Mouse (Mus musculus) liver, embryonic 16.5 days (tissue): ENCODE results near the gene Cwc25. TPM values are rescaled to one million over a fixed set of nuclear protein-coding genes. Genes with fewer than 3 reads are reported as not detected.

ENCODE experiments used
- ATAC-seq: fragments of 200-750 bp; cut with Nextera tagmentation; 2 replicates; pipeline ENCODE4 v1.8.0; 2017; ENCODE audit warnings: low read depth, mild to moderate bottlenecking, moderate number of reproducible peaks, moderate library complexity
- H3K27ac ChIP-seq: fragments of 300-500 bp; sonication (generic); 2 replicates; pipeline ENCODE4 v1.5.1; 2014; ENCODE audit warnings: mild to moderate bottlenecking, low read length
- H3K27me3 ChIP-seq: fragments of 300-500 bp; sonication (generic); 2 replicates; pipeline ENCODE4 v1.6.1; 2014; ENCODE audit warnings: low read depth, low read length, mixed read lengths; ENCODE audit not compliant: control insufficient read depth, insufficient read depth
- H3K36me3 ChIP-seq: fragments of 300-500 bp; sonication (generic); 2 replicates; pipeline ENCODE4 v1.6.1; 2014; ENCODE audit warnings: mild to moderate bottlenecking; ENCODE audit not compliant: control insufficient read depth, insufficient read depth
- H3K4me1 ChIP-seq: fragments of 300-500 bp; sonication (generic); 2 replicates; pipeline ENCODE4 v1.6.1; 2014; ENCODE audit warnings: low read depth, low read length, mixed read lengths; ENCODE audit not compliant: control insufficient read depth
- H3K4me2 ChIP-seq: fragments of 300-500 bp; sonication (generic); 2 replicates; pipeline ENCODE4 v1.6.1; 2014; ENCODE audit warnings: low read depth, low read length, mixed read lengths
- H3K4me3 ChIP-seq: fragments of 300-500 bp; sonication (generic); 2 replicates; pipeline ENCODE4 v1.5.1; 2014; ENCODE audit warnings: low read depth, mild to moderate bottlenecking, low read length
- H3K9ac ChIP-seq: fragments of 300-500 bp; sonication (generic); 2 replicates; pipeline ENCODE4 v1.6.1; 2014; ENCODE audit warnings: low read depth, low read length
- H3K9me3 ChIP-seq: fragments of 300-500 bp; sonication (generic); replicated peaks from 2 replicates; pipeline ENCODE4 v1.6.1; 2016; ENCODE audit warnings: low read length; ENCODE audit not compliant: control insufficient read depth
- WGBS: fragments of 180-500 bp; shearing (Covaris S2); extraction: QIAGEN DNeasy Blood & Tissue Kit; methylation state at CpG from one replicate; pipeline ENCODE4 v1.1.7; 2014; ENCODE audit not compliant: insufficient replicate concordance; 5-methylcytosine and 5-hydroxymethylcytosine counted together
- polyA plus RNA-seq: library from polyadenylated mRNA; unstranded; fragments of >200 nt; fragmentation: Nextera tagmentation; extraction: Ambion mirVana; gene quantifications from 2 replicates; pipeline ENCODE4 v1.2.1, GENCODE M21; 2015

The Cwc25 gene
- polyA plus RNA-seq, 1 experiment from 2014 or later, result 5.4 TPM

DNA sequence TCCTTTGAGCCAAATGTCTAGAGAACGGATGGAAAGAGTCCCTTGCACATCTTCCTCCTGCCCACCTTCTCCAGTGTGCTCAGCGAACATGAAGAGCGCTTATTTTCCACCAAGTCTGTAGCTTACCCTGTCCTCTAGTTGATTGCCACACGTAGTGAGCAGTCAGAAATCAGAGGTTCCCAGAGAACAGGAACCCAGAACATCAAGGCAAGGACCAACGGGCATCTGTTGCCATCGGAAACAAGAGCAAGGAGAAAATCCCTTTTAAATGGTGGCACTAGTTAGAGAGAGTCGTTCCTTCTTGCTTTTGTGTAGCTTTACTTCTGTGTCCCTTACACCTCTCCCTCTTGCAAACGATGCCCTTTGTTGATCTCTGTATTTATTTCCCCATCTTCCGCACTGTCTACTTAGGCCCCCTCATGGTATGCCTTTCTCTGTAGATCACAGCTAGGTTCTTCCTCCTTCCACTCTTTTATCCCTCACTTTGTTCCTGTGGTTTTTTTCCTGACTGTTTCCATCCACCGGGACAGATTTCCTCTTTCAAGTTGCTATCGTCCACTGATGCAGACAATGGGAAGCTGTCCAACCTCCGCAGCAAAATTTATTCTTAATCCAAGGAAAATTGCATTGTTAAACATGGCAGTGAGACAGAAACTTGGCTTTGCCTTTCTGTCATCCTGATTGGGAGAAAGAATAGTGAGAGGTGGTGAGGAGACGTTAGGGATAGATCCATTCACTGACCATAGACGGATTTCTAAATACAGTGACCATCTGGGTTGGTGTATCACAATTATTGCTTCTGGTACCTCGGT lies 64.6 kb downstream of the Cwc25 start:
- H3K36me3 ChIP-seq, result peaks cover 1% of the 10 kb centered on the region
- H3K9me3 ChIP-seq, result no peaks in the 10 kb centered on the region
- H3K9ac ChIP-seq, result no peak overlapping the region

DNA sequence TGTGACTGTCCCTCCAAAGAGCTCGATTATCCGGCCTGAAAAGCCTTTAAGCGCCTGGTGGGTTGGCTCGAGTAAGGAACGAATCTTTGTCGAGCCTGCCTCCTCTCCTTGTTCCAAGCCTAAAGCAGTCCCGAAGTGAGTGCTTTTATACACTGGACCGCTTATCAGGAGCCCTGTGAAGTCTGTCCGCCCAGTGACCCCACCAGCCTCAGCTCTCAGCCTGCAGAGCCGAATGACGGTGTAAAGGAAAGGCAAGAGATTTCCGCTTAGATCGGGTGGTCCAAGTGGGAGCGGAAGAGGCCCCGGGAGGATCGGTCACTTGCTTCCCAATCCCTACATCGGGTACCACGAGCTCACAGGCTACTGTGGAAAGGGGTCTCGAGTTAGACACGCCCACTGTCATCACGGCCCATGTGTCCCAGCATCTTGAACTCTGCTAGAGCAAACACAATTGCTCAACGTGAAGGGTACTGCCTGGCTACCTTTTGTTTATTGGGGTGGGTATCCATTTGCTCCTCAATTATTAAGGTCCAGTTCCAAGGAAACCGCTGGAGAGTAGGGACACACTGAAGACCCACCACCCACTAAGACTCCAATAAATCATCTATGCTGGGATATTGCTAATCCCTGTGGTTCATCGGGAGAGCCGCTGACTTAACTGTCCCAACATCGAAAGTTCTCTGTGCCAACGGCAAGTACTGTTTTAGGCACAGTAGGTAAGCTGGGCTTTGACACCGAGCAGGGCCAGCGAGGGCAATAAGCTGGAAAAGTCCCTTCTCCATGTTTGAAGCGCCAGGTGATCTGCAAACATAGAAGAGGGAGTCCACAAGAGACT lies 65.4 kb downstream of the Cwc25 start:
- peak overlapping the region; percentile 12 for H3K9ac ChIP-seq
- peak overlapping the region; percentile 70 for H3K4me2 ChIP-seq
- H3K4me3 ChIP-seq, result peak overlapping the region; percentile 65
- no peaks in the 10 kb centered on the region for H3K9me3 ChIP-seq
- H3K36me3 ChIP-seq, result no peaks in the 10 kb centered on the region
- H3K27ac ChIP-seq, result no peak overlapping the region
- peaks cover 17% of the 10 kb centered on the region for H3K4me1 ChIP-seq
- ATAC-seq, result no peak
- 15% methylated on average over 30 of the region's 30 CpGs for WGBS
- H3K27me3 ChIP-seq, result peaks cover 46% of the 10 kb centered on the region

More for the DNA sequence above, 64.6 kb downstream of the Cwc25 start:
- no peak for ATAC-seq
- Histone ChIP-seq H3K27ac (no peak overlapping the region), H3K4me3 (peak overlapping the region; percentile 87), H3K4me1 (peaks cover 17% of the 10 kb centered on the region), H3K4me2 (peak overlapping the region; percentile 70), H3K27me3 (peaks cover 46% of the 10 kb centered on the region)
- WGBS, result 37% methylated on average over 15 of the region's 15 CpGs

DNA sequence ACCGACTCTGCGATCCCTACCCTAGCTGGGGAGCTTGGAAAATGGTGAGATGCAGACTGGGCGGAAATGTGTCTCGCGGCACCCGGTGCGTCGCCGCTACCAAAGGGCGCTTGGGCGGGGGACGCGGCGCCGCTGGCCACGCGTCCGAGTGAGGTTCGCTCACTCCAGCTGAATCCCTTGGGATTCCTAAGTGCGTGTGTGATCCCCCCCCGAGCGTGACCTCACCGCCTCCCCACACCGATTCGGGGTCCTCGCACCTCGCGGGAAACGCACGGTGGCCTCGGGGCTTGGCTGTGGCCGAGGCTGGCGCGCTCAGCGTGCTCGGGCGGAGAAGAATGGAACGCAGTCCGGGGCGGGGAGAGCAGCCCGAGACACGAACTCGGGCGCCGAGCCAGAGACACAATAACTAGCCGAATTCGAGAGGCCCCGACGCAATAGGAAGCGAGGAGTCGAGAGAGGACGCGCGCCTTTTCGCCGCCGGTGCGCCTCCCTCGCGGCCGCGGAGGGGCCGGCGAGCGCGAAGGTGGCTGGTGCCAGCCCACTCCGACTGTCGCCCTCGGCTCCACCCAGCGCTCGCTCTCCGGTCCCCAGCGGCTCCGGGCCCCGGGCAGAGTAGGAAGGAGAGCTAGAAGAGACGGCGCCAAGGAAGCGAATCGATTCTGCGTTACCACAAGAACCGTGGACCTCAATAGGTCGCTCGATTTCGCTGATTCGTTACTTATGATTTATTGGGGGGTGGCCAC lies 66.2 kb downstream of the Cwc25 start, which contains the start of gene Pcgf2:
TSS of gene Pcgf2 (minus strand) at position 495 of the 743 bp plus-strand sequence.
- under 1% methylated on average over 85 of the region's 85 CpGs for WGBS
- Histone ChIP-seq H3K27ac (peak within 1 kb of the TSS; percentile 61), H3K9ac (peak within 1 kb of the TSS; percentile 56), H3K4me3 (peak within 1 kb of the TSS; percentile 65), H3K27me3 (peaks cover 46% of the 10 kb centered on the region), H3K4me2 (peak within 1 kb of the TSS; percentile 70), H3K9me3 (no peaks in the 10 kb centered on the region), H3K4me1 (peaks cover 17% of the 10 kb centered on the region), H3K36me3 (no peaks in the 10 kb centered on the region)
- no peak for ATAC-seq

DNA sequence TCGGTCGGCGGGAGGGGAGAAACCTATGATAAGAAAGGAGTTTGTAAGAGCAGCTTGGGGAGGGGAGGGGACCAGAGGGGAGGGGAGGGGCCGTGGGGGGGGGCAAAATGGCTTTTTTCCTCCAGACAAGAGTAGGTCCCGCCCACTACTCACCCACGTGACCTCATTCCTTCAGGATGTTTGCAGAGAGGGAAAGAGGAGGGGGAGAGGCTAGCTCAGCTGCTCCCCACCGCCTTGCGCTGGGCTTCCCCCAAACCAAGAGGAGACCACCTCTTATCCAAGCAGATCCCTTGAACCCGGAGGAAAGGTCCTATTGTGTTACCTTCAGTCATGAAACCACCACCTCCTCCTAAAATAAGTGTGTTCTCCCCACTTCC lies 66.7 kb downstream of the Cwc25 start:
- H3K4me1 ChIP-seq, result peaks cover 15% of the 10 kb centered on the region
- H3K27me3 ChIP-seq, result peaks cover 46% of the 10 kb centered on the region
- peak overlapping the region; percentile 61; the same call in 1 of the 2 replicates for H3K27ac ChIP-seq

DNA sequence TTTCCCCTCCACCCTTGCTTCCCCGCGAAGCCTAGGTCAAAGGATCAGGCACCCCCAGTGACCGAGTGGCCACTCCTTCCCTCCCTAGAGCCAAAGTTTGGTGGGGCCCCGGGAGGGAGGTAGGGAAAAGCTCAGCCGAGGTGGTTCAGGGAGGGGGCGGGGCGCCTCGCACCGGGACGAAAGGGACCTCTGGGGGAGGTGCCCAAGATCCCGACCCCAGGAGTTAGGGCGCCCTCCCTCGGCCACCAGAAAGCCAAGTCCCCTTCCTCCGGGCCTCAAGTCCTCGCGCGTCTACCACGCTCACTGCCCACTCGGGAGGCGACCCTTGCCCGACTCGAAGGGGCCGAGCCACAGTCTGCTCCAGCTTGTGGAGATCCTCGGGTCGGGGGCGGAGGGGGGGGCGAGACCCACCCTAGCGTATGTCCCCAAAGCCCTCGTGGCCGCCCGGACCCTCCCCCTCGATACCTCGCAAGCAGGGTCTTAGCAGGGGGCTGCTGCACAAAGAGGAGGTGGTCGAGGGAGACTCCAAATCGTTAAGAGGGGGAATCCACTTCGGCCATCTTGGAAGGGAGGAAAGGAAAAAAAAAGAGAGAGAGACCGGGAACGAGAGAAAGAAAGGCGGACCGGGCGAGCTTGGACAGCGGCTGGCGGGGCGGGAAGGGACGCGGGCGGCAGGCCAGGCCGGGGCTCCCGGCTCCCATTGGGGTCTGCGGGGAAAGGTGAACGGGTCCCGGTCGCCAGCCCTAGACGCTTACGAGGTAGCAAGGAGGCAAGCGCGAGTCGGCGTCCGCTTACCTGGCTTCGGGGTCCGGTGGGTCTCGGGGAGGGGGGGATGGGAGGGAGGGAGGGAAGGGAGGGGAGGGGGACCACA lies 67.4 kb downstream of the Cwc25 start:
- Histone ChIP-seq H3K4me3 (peak overlapping the region; percentile 65), H3K27ac (no peak overlapping the region), H3K9ac (peak overlapping the region; percentile 56), H3K4me2 (peak overlapping the region; percentile 70), H3K9me3 (no peaks in the 10 kb centered on the region), H3K27me3 (peaks cover 46% of the 10 kb centered on the region), H3K4me1 (peaks cover 11% of the 10 kb centered on the region), H3K36me3 (no peaks in the 10 kb centered on the region)
- ATAC-seq, result no peak
- WGBS, result under 1% methylated on average over 61 of the region's 63 CpGs

More for the DNA sequence above, 66.7 kb downstream of the Cwc25 start:
- peak overlapping the region; percentile 56 for H3K9ac ChIP-seq
- peak overlapping the region; percentile 65 for H3K4me3 ChIP-seq
- no peaks in the 10 kb centered on the region for H3K9me3 ChIP-seq
- WGBS, result 0% methylated on average over 9 of the region's 9 CpGs
- no peaks in the 10 kb centered on the region for H3K36me3 ChIP-seq
- peak overlapping the region; percentile 70 for H3K4me2 ChIP-seq
- no peak for ATAC-seq

DNA sequence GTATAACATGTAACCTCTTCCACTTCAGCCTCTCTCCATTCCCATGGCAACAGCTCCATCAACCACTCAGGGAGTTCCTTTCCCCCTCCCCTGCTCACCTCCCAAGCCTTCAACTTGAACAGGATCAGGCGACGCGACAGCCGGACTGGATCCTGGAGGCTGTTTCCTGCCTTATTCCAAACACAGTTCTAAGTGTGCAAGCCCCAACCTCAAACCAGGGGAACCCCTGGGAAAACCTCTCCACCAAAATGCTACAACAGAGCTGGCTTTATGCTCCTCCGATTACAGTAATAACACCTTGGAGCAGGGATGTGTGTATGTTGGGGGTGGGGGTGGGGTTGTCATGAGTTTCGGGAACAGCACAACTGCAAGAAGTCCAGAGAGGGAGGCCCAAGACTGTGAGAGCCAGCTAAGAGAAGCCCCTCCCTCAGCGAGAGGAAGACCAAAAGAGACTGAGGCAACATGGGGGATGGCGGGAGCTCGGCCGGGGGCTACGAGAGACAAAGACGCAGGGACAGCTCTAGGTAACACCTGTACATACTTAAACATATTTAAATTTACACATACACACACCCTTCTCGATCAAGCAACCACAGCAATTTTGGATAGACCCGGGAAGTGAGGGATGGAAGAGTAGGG lies 68.3 kb downstream of the Cwc25 start:
- no peaks in the 10 kb centered on the region for H3K36me3 ChIP-seq
- H3K9me3 ChIP-seq, result no peaks in the 10 kb centered on the region
- peak overlapping the region; percentile 65 for H3K4me3 ChIP-seq
- peaks cover 46% of the 10 kb centered on the region for H3K27me3 ChIP-seq
- ATAC-seq, result no peak
- H3K4me2 ChIP-seq, result peak overlapping the region; percentile 70
- H3K4me1 ChIP-seq, result peaks cover 8% of the 10 kb centered on the region
- WGBS, result 27% methylated on average over 14 of the region's 14 CpGs
- H3K27ac ChIP-seq, result no peak overlapping the region
- 0 out of 2 replicates have a peak overlapping the region, but pooled peaks have one; percentile 0 for H3K9ac ChIP-seq

DNA sequence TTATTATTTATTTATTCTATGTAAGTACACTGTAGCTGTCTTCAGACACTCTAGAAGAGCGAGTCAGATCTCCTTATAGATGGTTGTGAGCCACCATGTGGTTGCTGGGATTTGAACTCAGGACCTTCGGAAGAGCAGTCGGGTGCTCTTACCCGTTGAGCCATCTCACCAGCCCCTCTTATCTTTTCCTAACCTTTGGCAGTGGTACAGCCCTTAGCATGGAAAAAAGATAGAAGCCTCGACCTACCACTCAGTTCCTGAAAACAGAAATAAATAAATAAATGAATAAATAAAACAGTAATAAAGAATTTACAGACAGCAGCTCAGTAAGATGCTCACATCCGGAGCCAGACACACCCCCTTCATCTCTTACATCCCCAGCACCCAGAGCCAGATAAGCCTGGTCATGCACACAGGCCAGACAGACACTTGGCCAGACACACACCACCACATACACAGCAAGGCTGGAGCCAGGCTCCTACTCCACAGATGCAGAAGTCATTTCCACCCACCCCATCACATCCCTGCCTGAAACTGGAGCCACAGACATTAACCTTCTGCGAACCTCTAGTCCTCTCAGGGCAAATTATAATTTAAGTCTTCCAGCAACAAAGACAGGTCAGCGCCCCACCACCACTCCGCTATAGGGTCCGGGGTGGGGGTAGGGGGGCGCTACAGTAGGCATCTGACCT lies 69.0 kb downstream of the Cwc25 start:
- H3K9ac ChIP-seq, result no peak overlapping the region
- no peak overlapping the region for H3K27ac ChIP-seq
- no peak overlapping the region for H3K4me3 ChIP-seq
- H3K4me2 ChIP-seq, result peak overlapping the region; percentile 70; the same call in 1 of the 2 replicates
- H3K36me3 ChIP-seq, result no peaks in the 10 kb centered on the region
- H3K9me3 ChIP-seq, result no peaks in the 10 kb centered on the region
- ATAC-seq, result no peak
- H3K27me3 ChIP-seq, result peaks cover 46% of the 10 kb centered on the region
- peaks cover 8% of the 10 kb centered on the region for H3K4me1 ChIP-seq
- WGBS, result 53% methylated on average over 11 of the region's 11 CpGs
